Mouse (Mus musculus): ENCODE measurements around the gene Fam19a1.
A peak's percentile ranks its signal among the peaks of the same experiment; 100 is the strongest.

Gene Fam19a1

DNA sequence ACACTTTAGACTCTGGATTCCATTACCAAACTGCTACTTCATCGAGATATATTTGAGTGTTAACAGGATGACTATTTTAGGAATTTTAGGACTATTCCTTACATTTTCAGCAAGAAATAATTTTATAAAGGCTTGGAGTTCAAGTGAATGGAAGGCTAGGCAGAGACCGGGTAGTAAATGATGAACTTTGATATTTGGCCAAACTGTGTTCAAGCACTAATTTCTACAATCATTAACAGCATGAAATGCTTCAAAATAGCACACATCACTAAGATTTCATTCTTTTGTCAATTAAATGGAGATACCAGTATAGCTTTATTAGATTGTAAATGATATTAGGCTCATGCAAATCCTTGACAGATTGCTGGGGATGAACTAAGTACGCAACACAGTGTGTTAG is 329.0 kb downstream of the Fam19a1 start:
- DNase-seq, result peak; percentile 60

DNA sequence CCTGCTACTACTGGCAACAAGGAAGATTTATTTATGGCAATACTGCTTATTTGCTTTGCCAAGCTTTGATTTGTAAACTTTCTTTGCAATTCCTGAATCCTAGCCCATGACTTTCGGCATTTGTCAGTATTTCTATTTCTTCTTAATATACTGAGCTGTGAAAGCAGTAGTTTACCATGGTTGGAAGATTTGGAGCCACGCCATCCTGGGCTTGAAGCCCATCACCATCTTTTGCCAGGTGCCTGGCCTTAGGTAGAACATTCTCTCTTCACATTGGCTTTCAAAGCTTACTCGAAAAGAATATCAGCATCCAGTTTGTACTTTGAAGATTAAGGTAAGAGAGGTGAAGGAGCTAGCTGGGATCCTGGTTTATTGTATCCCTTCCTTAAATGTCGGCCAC is 334.5 kb downstream of the Fam19a1 start:
- no peak for DNase-seq

GRCm38 (mm10) chr6:96456266-96456665 is 343.3 kb downstream of the Fam19a1 start:
- no peak for DNase-seq

DNA sequence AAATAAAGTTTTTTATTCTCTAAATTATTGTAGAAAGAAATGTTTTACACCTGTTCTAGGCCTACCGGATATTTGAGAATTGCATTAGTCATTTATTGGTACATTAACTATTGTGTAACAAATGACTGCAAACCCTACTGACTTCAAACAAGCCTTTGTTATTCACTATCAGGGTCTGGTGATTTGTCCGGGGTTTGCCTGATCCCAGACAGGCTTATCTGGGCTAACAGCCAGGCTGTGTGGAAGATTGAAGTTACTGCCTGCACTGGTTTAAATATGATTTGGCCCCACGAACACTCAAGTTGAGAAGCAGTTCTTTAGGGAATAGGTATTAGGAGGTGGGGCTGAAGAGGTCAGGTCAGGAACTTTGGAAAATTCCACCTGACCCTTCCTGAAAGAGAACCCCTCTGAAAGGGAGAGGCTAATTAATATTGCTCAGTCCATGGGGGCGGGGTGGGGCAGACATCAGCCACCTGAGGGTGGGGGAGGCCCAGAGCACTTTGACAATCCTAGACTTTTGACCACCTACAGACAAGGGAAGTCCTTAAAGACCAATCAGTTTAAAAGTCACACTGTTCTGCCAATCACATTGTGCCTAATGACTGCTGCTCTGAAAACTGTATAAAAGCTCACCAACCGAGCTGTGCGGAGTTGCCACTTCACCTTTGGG is 344.8 kb downstream of the Fam19a1 start:
- no peak for DNase-seq

- no peak for DNase-seq
Measured at GRCm38 (mm10) chr6:96459041-96459440, 346.1 kb downstream of the Fam19a1 start.

GRCm38 (mm10) chr6:96499464-96499863 is 386.5 kb downstream of the Fam19a1 start:
- no peak for DNase-seq

DNA sequence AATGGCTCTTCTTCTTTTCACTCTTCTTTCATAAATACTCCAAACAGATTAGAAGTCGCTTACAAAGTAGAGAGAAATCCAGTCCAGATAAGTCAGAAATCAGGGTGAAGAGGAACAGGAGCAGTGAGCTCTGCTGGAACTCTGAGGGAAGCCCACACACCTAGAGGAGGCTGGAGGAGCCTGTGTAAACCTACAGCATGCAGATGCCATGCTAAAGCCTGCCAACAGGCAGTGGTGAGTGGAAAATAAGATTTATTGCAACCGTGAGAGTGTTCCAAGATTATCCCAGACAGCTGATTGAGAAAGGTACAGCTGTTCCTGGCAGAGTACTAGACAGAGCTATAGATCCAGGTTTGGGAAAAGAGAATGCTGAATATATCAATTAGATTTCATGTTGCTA is 428.6 kb downstream of the Fam19a1 start:
- DNase-seq, result no peak

DNA sequence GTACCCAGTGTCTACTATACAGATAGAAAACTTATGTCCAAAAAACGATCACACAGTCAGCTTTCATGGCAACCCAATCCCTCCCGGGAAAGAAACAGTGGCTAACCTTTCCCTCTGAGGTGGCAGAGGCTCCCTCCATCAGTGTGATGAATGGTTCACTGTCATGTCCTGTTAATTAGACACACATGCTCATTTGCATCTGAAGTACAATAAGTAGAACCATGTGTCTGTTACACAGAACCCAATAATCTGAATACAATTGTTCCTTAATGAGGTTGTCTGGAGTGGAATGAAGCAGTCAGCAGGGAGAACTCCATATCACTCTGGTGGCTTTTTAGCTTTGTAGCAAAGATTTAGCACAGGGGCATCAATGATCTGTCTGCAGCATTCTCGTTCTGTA is 431.9 kb downstream of the Fam19a1 start:
- no peak for DNase-seq

- DNase-seq, result no peak
Measured at GRCm38 (mm10) chr6:96550431-96550830, 437.5 kb downstream of the Fam19a1 start.

DNA sequence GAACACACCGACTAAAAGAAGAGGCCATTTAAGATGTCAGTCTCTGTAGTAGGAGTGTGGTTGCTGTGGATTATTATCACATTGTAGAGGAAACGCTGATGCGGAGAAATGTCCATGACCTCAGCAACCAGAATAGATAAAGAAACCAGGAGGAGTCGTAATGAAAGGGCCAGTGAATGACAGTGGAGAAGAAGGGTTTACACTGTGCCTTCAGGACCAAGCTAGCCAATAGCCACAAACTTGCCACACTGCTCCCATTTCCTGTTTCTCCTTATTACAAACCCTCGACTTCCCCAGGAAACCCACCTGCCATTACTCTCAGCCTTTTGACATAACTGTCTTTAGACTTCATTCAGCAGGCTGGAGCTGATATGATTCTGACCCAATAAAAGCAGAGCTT is 465.7 kb downstream of the Fam19a1 start:
- DNase-seq, result no peak

DNA sequence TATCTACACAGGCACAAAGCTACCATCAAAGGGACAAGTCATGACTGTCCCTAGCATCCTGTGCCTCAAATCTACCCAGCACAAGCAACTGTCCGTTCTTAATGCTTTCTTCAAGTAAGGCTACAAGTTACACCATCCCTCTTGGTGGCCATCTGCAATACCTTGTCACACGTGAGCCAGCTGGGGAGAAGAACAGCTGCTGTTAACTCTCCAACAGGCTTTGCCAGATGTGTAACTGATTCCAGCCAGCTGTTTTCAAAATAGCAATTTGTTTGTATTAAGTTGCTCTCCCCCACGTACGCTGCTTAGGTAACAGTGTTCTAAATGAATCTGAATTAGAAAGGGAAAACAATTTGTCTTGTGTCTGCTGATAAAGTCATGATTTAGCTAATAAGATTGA is 467.8 kb downstream of the Fam19a1 start:
- no peak for DNase-seq

DNA sequence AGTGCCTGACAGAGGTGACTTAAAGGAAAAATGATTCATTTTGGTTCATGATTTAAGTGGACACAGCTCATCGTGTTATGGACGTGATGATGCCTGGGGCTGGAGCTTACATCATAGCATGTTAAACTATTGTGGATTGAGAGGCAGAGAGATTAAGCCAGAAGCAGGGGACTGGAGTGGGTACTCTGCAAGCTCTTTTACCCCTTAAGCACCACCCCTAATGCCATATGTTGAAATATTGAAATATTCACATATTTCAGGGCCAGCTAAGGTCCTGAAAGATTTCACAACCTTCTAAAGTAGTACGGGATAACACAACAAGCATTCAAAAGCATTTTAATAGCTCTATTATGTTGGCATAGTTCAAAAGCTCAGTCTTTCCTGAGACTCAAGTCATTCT is 468.2 kb downstream of the Fam19a1 start:
- no peak for DNase-seq

- no peak for DNase-seq
Measured at GRCm38 (mm10) chr6:96587427-96587826, 474.5 kb downstream of the Fam19a1 start.

DNA sequence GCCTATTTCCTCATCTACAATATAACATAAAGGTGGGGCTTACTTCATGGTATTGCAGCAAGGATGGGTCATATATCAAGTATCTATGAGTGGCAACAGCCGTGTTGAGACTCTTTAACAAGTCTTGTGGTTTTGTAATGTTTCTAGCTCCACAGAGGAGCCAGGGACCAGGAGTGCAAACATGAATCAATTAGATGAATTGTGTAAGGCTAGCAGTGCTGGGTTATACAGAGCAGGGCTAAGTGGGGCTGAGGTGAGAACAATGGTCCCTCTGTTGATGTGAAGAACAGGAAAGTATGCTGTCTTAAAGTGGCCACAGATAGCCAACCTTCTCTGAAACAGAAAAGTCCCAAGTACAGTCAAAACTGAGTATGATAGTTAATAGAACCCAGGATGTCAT is 480.1 kb downstream of the Fam19a1 start:
- no peak for DNase-seq

DNA sequence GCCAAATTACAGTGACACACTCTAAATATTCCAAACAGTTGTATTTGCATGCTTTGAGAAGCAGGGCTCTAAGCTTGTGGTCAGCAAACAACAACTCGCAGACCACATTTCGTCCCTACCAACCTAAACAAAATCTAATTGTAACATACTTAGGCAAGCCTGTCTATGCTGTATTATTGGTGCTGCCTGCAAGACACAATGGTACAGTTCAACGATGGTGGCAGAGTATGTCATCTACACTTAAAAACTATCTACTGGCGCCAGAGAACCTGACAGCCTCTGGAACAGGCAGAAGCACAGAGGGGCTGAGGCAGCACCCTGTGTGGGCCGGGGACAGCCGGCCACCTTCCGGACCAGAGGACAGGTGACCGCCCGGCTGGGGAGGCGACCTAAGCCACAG is 482.2 kb downstream of the Fam19a1 start:
- no peak for DNase-seq

DNA sequence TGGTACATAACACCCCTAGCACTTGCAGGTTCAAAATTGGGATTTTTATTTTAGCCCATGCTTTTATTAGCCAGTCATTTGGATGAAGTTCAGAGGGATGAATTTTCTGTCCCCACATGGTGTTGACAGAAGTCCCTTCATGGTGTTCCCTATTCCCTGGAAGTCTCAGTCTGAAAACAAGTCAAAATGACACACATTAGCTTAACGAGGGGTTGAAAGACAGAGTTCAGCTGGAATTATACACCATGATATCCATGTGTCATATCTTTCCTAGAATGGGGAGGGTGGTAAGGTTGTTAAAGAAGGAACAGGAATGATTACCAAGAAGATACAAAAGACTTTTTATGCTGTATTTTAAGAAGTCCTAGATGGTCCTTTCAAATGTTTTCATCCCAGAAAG is 511.2 kb downstream of the Fam19a1 start:
- DNase-seq, result no peak

DNA sequence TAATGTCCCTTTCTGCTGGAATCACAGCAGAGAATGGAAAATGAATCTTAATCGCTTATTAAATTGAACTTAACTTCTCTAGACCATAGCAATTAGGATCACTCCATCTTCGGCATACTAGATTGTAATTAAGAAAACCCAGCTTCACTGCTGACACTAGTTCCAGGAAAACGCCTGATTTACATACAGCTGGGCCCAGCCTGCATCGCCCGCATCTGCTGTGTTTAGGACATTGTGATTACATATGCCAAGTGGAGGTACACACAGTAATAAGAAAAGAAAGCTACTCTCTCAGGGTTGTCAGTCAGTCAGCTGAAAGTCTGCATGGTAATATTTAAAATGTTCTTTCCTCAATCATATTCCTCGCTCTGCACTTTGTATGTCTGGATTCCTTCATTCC is 518.6 kb downstream of the Fam19a1 start:
- no peak for DNase-seq

- no peak for DNase-seq
Measured at GRCm38 (mm10) chr6:96632243-96632642, 519.3 kb downstream of the Fam19a1 start.

GRCm38 (mm10) chr6:96635663-96636062 is 522.7 kb downstream of the Fam19a1 start:
- DNase-seq, result no peak

DNA sequence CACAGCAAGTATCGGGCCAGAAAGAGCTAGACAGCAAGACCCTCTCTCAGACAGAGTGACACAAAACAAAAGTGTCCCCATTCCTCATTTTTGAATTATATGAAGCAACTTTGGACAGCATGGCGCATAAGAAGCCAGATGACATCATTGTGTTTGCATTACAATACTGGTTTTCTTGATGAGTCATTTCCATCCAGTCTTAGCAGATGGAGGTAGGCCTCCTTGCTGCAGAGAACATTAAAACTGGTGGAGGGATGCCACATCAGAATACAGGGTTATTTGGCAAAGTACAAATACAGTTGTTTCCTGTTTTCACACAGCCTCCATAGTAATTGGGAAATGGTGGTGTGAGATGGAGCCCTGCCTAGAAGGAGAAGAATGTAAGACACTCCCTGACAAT is 535.8 kb downstream of the Fam19a1 start:
- no peak for DNase-seq

DNA sequence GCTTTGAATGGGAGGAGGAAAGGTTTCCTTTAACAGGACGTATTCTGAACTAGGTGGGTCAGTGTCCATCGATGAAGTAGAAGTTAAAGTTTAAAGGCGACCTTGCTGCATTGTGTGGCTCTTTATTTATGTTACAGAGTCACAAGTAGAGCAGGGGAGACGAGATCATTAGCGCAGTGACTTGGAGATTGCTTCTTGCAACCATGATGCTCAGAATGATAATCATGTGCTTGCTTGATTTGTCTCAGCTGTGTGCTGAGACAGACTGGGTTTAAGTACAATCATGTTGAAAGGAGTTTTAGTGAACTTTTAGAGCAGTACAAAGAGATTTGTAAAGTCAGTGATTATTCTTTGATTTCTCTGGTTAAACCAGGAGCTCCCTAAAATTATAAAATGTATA is 536.3 kb downstream of the Fam19a1 start:
- no peak for DNase-seq

- DNase-seq, result no peak
Measured at GRCm38 (mm10) chr6:96666311-96666710, 553.4 kb downstream of the Fam19a1 start.

GRCm38 (mm10) chr6:96677813-96678212 is 564.9 kb downstream of the Fam19a1 start:
- DNase-seq, result no peak
